Mouse (Mus musculus) C2C12 (cell line): ENCODE results near the gene Arrdc4. TPM values are rescaled to one million over a fixed set of nuclear protein-coding genes. Genes with fewer than 3 reads are reported as not detected.

ENCODE experiments used
- H3K27me3 ChIP-seq: one replicate; pipeline ENCODE4 v1.6.1; 2011; ENCODE audit not compliant: control insufficient read depth, insufficient read depth, insufficient read length
- H3K36me3 ChIP-seq: one replicate; pipeline ENCODE4 v1.6.1; 2011; ENCODE audit not compliant: control insufficient read depth, insufficient read depth
- H3K4me3 ChIP-seq: one replicate; pipeline ENCODE4 v1.5.1; 2011; ENCODE audit warnings: mild to moderate bottlenecking, control low read depth; ENCODE audit not compliant: poor library complexity, insufficient read depth, severe bottlenecking
- H3K79me2 ChIP-seq: one replicate; pipeline ENCODE4 v1.6.1; 2011; ENCODE audit not compliant: control insufficient read depth, insufficient read depth
- H3K79me3 ChIP-seq: one replicate; pipeline ENCODE4 v1.6.1; 2011; ENCODE audit warnings: low read depth, control low read depth
- H3ac ChIP-seq: one replicate; pipeline ENCODE3; 2011; ENCODE audit warnings: low read depth; ENCODE audit not compliant: control insufficient read depth, insufficient read length
- CEBPB ChIP-seq: IDR thresholded peaks from one replicate; pipeline ENCODE4 v1.6.1; 2011; ENCODE audit warnings: low read depth, mild to moderate bottlenecking, control low read depth, moderate library complexity
- CTCF ChIP-seq: IDR thresholded peaks from one replicate; pipeline ENCODE4 v1.5.1; 2011; ENCODE audit not compliant: control insufficient read depth, insufficient read depth, insufficient read length
- FOSL1 ChIP-seq: IDR thresholded peaks from one replicate; pipeline ENCODE4 v1.8.0; 2011; ENCODE audit warnings: mild to moderate bottlenecking, low read length; ENCODE audit not compliant: poor library complexity, insufficient read depth, severe bottlenecking
- MAX ChIP-seq: IDR thresholded peaks from one replicate; pipeline ENCODE4 v1.6.1; 2011; ENCODE audit warnings: mild to moderate bottlenecking, control low read depth
- MYOD1 ChIP-seq: IDR thresholded peaks from one replicate; pipeline ENCODE4 v1.6.1; 2011; ENCODE audit warnings: low read depth; ENCODE audit not compliant: control insufficient read depth, insufficient read length
- MYOG ChIP-seq: IDR thresholded peaks from one replicate; pipeline ENCODE4 v1.6.1; 2011; ENCODE audit not compliant: control insufficient read depth, insufficient read length; ENCODE audit errors: extremely low read depth
- USF1 ChIP-seq: IDR thresholded peaks from one replicate; pipeline ENCODE4 v1.6.1; 2011; ENCODE audit warnings: low read depth, mild to moderate bottlenecking, control low read depth, moderate library complexity
- polyA plus RNA-seq: library from polyadenylated mRNA; unstranded; fragments of >200 nt; fragmentation: generic; extraction: Trizol; gene quantifications from one replicate; pipeline ENCODE4 v1.2.1, GENCODE M21; 2012; ENCODE audit warnings: missing spikeins

Arrdc4 gene
- polyA plus RNA-seq, 1 experiment = not detected

DNA sequence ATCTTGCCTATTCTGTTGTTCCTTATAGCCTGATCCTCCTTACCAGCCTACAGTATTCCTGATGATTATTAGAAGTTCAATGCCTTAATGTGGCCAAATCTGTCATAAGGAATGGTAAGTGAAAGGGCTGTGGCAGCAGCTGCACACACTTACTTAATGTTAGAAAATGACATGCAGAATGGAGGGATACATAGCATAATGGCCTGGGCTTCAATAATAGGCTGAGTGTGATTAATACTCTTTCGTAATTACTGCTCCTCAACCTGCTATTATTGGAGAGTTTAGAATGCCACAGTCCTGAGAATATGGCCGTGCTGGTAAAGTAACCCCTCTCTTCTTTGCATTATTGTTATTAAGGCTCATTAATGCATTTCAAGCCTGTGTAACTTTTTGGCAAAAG, 4.8 kb downstream of the Arrdc4 start:
- TF ChIP-seq FOSL1 (no peak), CEBPB (no peak), USF1 (no peak), MYOD1 (no peak), CTCF (no peak), MAX (no peak), MYOG (no peak)
- H3K4me3 ChIP-seq = no peak overlapping the region
- H3ac ChIP-seq = no peak overlapping the region
- H3K36me3 ChIP-seq = no peaks in the 10 kb centered on the region
- H3K79me2 ChIP-seq = no peaks in the 10 kb centered on the region
- H3K27me3 ChIP-seq = no peaks in the 10 kb centered on the region
- no peaks in the 10 kb centered on the region for H3K79me3 ChIP-seq

DNA sequence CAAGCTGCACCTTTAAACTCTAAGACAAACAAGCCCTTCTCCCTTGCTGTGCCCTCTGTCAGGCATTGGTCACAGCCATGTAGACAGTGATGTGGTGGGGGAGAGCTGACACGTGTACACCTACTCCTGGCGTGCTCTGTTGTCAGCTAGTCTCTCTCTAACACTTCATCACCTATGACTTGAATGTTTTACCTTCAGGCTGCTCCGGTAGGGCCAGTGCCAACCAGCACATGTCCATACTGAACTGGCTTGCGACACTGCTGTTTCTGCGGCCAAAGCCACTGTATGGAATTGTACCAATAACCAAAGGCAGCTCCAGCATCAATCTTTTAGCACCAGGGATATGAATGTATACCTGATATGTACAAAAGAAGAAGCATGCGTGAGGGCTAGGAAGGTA, 8.3 kb downstream of the Arrdc4 start:
- TF ChIP-seq MYOD1 (no peak), MYOG (no peak), USF1 (no peak), CEBPB (no peak), MAX (no peak), CTCF (no peak), FOSL1 (no peak)
- Histone ChIP-seq H3K27me3 (no peaks in the 10 kb centered on the region), H3K79me3 (no peaks in the 10 kb centered on the region), H3K79me2 (no peaks in the 10 kb centered on the region), H3K4me3 (no peak overlapping the region), H3ac (no peak overlapping the region), H3K36me3 (no peaks in the 10 kb centered on the region)

DNA sequence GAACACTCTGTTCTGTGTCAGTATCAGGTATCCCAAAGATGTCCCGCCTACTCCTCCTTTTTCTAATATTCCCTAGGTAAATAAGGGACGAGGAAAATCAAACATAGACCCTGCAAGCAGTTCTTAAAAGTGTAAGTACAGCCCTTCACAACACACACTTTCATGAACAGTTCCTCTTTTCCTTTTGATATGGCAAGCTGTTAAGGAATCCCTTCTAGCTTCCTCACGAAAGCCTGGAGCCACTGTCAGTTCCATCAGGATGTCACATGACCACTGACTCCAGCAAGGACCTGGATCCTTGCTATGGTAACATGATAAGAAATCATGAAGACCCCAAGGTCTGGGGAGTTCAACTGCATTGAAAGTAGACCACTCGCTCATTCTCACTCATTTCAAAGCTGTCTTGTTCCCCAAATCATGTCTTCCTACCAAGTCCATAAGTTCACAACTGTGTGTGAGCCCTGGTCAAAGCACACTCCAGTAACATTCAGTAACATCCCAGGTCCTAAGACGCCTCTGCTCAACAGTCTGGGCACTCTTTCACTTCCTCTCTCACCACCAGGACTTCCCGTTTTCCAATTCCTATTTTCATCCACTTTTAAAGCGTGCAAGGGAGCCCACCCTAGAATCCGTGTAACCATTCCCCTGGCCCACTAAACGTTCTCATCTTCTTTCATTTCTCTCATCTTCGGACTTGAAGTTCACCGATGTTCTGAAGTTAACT, 10.2 kb downstream of the Arrdc4 start:
- Histone ChIP-seq H3K4me3 (no peak overlapping the region), H3K27me3 (no peaks in the 10 kb centered on the region), H3K36me3 (no peaks in the 10 kb centered on the region), H3K79me2 (no peaks in the 10 kb centered on the region), H3K79me3 (no peaks in the 10 kb centered on the region), H3ac (no peak overlapping the region)
- TF ChIP-seq MAX = no peak
- no peak for TF ChIP-seq MYOG
- TF ChIP-seq USF1 = no peak
- TF ChIP-seq FOSL1 = no peak
- TF ChIP-seq CTCF = no peak
- TF ChIP-seq CEBPB = no peak
- no peak for TF ChIP-seq MYOD1

DNA sequence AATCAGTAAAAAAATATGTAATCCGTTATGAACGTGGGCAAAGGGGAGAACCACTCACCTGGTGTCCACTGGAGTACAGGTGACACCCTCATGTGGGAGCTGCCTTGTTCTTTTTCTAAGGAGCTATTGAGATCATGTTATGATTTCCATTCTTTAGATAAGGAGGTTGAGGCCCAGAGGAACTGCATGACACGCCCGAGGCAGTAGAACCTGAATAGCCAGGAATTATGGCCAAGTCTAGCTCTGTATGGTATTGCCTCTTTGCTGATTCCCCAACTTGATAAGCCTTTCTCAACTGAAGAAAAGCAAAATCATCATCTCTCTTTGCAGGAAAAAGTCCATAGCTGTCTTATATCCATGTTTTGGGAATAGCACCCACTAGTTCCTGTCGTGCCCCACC, 22.7 kb downstream of the Arrdc4 start:
- no peaks in the 10 kb centered on the region for H3K79me3 ChIP-seq
- TF ChIP-seq USF1 (no peak), MYOD1 (no peak), CEBPB (no peak), MAX (no peak), CTCF (no peak), MYOG (no peak), FOSL1 (no peak)
- no peaks in the 10 kb centered on the region for H3K27me3 ChIP-seq
- no peak overlapping the region for H3K4me3 ChIP-seq
- no peak overlapping the region for H3ac ChIP-seq
- H3K79me2 ChIP-seq = no peaks in the 10 kb centered on the region
- no peaks in the 10 kb centered on the region for H3K36me3 ChIP-seq

DNA sequence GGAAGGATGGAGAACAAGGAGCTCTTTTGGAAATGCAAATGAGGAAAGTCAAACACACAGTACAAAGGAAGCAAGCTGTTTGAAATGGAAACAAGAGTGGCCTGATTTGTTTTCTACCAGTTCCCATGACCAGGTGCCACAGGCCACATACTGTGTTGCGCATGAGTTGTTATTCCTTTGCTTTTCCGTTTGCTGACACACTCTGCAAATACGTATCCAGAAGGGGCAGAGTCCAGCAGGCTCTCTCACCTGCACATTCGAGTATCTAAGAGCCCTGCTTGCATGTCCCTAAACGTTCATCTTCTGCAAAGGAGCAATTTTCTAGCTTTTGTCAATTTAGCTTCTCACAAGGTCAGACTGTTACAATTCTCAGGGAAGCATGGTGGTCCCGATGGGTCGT, 24.3 kb downstream of the Arrdc4 start:
- no peaks in the 10 kb centered on the region for H3K36me3 ChIP-seq
- H3K4me3 ChIP-seq = no peak overlapping the region
- H3ac ChIP-seq = no peak overlapping the region
- TF ChIP-seq CTCF (no peak), FOSL1 (no peak), MAX (no peak), MYOG (no peak), USF1 (no peak)
- H3K79me2 ChIP-seq = no peaks in the 10 kb centered on the region
- H3K79me3 ChIP-seq = no peaks in the 10 kb centered on the region
- no peaks in the 10 kb centered on the region for H3K27me3 ChIP-seq

DNA sequence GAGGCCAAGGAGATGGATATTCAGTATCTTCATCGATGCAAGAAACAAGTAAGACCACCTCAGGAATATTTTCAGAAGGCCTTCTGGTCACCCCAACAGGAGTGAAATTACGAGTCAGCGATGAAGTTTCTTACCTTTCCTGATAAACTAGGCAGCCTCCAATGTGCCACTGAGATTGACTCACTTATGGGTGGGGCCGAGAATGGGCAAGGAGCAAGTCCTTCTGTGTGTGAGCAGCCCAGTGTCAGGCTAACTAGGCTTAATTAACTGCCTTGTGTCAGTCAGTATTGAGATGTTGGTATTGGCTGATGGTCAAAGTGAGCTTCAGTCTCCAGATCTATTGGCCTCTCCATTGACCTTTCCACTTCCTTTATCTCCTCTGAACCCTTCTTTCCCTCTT, 27.5 kb downstream of the Arrdc4 start:
- Histone ChIP-seq H3ac (no peak overlapping the region), H3K79me2 (no peaks in the 10 kb centered on the region), H3K36me3 (no peaks in the 10 kb centered on the region), H3K4me3 (no peak overlapping the region), H3K27me3 (no peaks in the 10 kb centered on the region), H3K79me3 (no peaks in the 10 kb centered on the region)
- TF ChIP-seq FOSL1 = no peak
- TF ChIP-seq CTCF = no peak
- no peak for TF ChIP-seq MYOD1
- TF ChIP-seq MYOG = no peak
- TF ChIP-seq MAX = no peak
- no peak for TF ChIP-seq CEBPB
- no peak for TF ChIP-seq USF1
